Mouse (Mus musculus): Measurements from ENCODE around the gene 1110057P08Rik.

- TF ChIP-seq CHD2 (IDR thresholded peaks at IDR 0.05; ENCODE audit: low read depth, low read length) (no peak), ZC3H11A (IDR thresholded peaks at IDR 0.05; ENCODE audit: borderline replicate concordance, low read depth, low read length) (no peak)
Observed at GRCm38 (mm10) chr16:89174435-89174834, at the start of gene 1110057P08Rik.

Measured in ES-E14 (cell line).